Mouse (Mus musculus) liver, embryonic 14.5 days (tissue): ENCODE measurements at regions not wholly inside any gene's neighbourhood (a gene's known extent, or its start where the extent isn't known, plus 50 kb on each side); places are given as distances from the start of the nearest gene placed in this dataset.

ENCODE experiments used
- CTCF ChIP-seq: IDR thresholded peaks from 2 replicates; pipeline ENCODE4 v1.5.1; 2016; ENCODE audit warnings: antibody characterized with exemption, low read depth, control low read depth
- EP300 ChIP-seq: IDR thresholded peaks from 2 replicates; pipeline ENCODE4 v1.6.1; 2016; ENCODE audit warnings: antibody characterized with exemption, low read depth

DNA sequence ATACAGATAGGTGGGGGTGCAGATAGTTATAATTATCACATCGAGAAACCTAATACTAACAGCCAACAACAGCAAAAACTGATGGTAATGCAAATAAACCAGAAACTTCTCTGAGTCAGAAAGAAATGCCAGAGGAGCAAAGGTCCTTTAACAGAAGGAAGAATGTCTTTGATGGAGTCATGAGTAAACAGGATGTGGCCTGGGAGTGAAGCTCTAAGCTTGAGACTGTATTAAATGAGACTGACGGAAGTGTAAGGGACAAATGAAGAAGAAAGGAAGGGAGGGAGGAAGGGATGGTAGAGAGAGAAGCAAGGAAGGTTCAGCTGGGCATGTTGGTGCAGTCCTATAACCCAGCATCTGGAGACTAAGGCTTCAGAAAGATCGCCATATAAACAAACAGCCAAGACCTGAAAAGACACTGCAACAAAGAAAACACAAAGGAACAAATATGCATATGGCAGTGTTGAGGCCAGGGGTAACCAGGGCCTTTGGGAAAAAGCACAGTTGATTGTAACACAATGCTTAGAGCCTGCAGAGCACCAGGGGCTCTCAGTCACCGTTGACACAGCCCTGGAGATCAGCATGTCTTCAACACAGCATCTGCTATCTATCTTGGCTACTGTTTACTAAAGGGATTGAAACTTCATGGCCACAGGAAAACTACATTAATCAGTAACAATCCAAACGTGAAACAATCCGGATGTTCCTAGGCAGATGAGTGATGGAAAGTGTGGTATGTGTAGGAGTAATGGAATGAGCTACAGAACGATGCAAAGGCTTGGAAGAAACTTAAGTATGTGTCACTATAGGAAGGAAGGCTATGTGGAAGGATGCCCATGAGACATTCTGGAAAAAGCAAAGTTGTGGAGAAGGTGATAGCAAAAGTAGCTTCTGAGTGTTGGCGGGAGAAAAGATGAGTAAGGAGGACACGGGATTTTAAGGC, 77.9 kb upstream of the Azi2 start:
- TF ChIP-seq CTCF = no peak
- TF ChIP-seq EP300 = no peak
